Mouse (Mus musculus) hindbrain, embryonic 15.5 days (tissue): ENCODE measurements at regions not wholly inside any gene's neighbourhood (a gene's known extent, or its start where the extent isn't known, plus 50 kb on each side); places are given as distances from the start of the nearest gene placed in this dataset.

Source experiments
- ATAC-seq: fragments of 200-750 bp; cut with Nextera tagmentation; 2 replicates; pipeline ENCODE4 v1.8.0; 2017; ENCODE audit warnings: low read depth, moderate number of reproducible peaks, moderate TSS enrichment; ENCODE audit not compliant: low FRiP score
- H3K27ac ChIP-seq: fragments of 300-500 bp; sonication (generic); replicated peaks from 2 replicates; pipeline ENCODE4 v1.5.1; 2015; ENCODE audit warnings: mild to moderate bottlenecking, inconsistent platforms
- H3K27me3 ChIP-seq: fragments of 300-500 bp; sonication (generic); 2 replicates; pipeline ENCODE4 v1.6.1; 2015; ENCODE audit warnings: control low read depth, inconsistent platforms
- H3K36me3 ChIP-seq: fragments of 300-500 bp; sonication (generic); 2 replicates; pipeline ENCODE4 v1.6.1; 2015; ENCODE audit warnings: control low read depth, inconsistent platforms
- H3K4me1 ChIP-seq: fragments of 300-500 bp; sonication (generic); replicated peaks from 2 replicates; pipeline ENCODE4 v1.6.1; 2015; ENCODE audit warnings: control low read depth, inconsistent platforms
- H3K4me2 ChIP-seq: fragments of 300-500 bp; sonication (generic); 2 replicates; pipeline ENCODE4 v1.6.1; 2015; ENCODE audit warnings: moderate library complexity, mild to moderate bottlenecking, inconsistent platforms
- H3K4me3 ChIP-seq: fragments of 300-500 bp; sonication (generic); 2 replicates; pipeline ENCODE4 v1.5.1; 2015; ENCODE audit warnings: mild to moderate bottlenecking, inconsistent platforms
- H3K9ac ChIP-seq: fragments of 300-500 bp; sonication (generic); 2 replicates; pipeline ENCODE4 v1.6.1; 2015; ENCODE audit warnings: inconsistent platforms
- H3K9me3 ChIP-seq: fragments of 300-500 bp; sonication (generic); 2 replicates; pipeline ENCODE4 v1.6.1; 2016; ENCODE audit warnings: control low read depth, inconsistent platforms
- WGBS: fragments of 180-500 bp; shearing (Covaris S2); methylation state at CpG from one replicate; pipeline ENCODE4 v1.1.7; 2015; 5-methylcytosine and 5-hydroxymethylcytosine counted together

- Histone ChIP-seq H3K4me3 (no peak overlapping the region), H3K27me3 (no peaks in the 10 kb centered on the region), H3K27ac (no peak overlapping the region), H3K9me3 (no peaks in the 10 kb centered on the region), H3K4me2 (no peak overlapping the region), H3K9ac (no peak overlapping the region), H3K36me3 (no peaks in the 10 kb centered on the region), H3K4me1 (no peaks in the 10 kb centered on the region)
- no peak for ATAC-seq
- 85% methylated on average over 7 of the region's 7 CpGs for WGBS
Measured at GRCm38 (mm10) chr3:148696555-148696954, 293.8 kb downstream of the Adgrl2 start.

- Histone ChIP-seq H3K36me3 (no peaks in the 10 kb centered on the region), H3K27ac (no peak overlapping the region), H3K27me3 (no peaks in the 10 kb centered on the region), H3K4me1 (no peaks in the 10 kb centered on the region), H3K9me3 (no peaks in the 10 kb centered on the region), H3K9ac (no peak overlapping the region), H3K4me3 (no peak overlapping the region), H3K4me2 (no peak overlapping the region)
- 88% methylated on average over 6 of the region's 6 CpGs for WGBS
- no peak for ATAC-seq
Measured at GRCm38 (mm10) chr3:148695453-148695852, 294.9 kb downstream of the Adgrl2 start.

- Histone ChIP-seq H3K36me3 (no peaks in the 10 kb centered on the region), H3K4me3 (no peak overlapping the region), H3K4me2 (no peak overlapping the region), H3K27ac (no peak overlapping the region), H3K4me1 (0 out of 2 replicates have a peak, but pooled peaks cover 6% of the 10 kb centered on the region), H3K27me3 (no peaks in the 10 kb centered on the region), H3K9me3 (no peaks in the 10 kb centered on the region), H3K9ac (no peak overlapping the region)
- no peak for ATAC-seq
Measured at GRCm38 (mm10) chr3:148683181-148683580, 307.2 kb downstream of the Adgrl2 start.

GRCm38 (mm10) chr3:148682445-148682994 is 307.8 kb downstream of the Adgrl2 start:
- Histone ChIP-seq H3K9ac (no peak overlapping the region), H3K27ac (no peak overlapping the region), H3K4me2 (no peak overlapping the region), H3K27me3 (no peaks in the 10 kb centered on the region), H3K4me3 (no peak overlapping the region), H3K9me3 (no peaks in the 10 kb centered on the region), H3K4me1 (0 out of 2 replicates have a peak, but pooled peaks cover 6% of the 10 kb centered on the region), H3K36me3 (no peaks in the 10 kb centered on the region)
- 71% methylated on average over 6 of the region's 6 CpGs for WGBS
- ATAC-seq: no peak

- Histone ChIP-seq H3K4me3 (no peak overlapping the region), H3K4me2 (no peak overlapping the region), H3K27ac (no peak overlapping the region), H3K27me3 (no peaks in the 10 kb centered on the region), H3K9me3 (no peaks in the 10 kb centered on the region), H3K9ac (no peak overlapping the region), H3K4me1 (0 out of 2 replicates have a peak, but pooled peaks cover 6% of the 10 kb centered on the region), H3K36me3 (no peaks in the 10 kb centered on the region)
- WGBS: 71% methylated on average over 2 of the region's 2 CpGs
- ATAC-seq: no peak
Measured at GRCm38 (mm10) chr3:148681186-148681585, 309.2 kb downstream of the Adgrl2 start.

- no peak overlapping the region for H3K27ac ChIP-seq
- H3K4me3 ChIP-seq: no peak overlapping the region
- H3K27me3 ChIP-seq: no peaks in the 10 kb centered on the region
- H3K9ac ChIP-seq: no peak overlapping the region
- 79% methylated on average over 8 of the region's 8 CpGs for WGBS
- H3K4me2 ChIP-seq: no peak overlapping the region
- 0 out of 2 replicates have a peak, but pooled peaks cover 6% of the 10 kb centered on the region for H3K4me1 ChIP-seq
- no peaks in the 10 kb centered on the region for H3K9me3 ChIP-seq
- ATAC-seq: no peak
- no peaks in the 10 kb centered on the region for H3K36me3 ChIP-seq
Measured at GRCm38 (mm10) chr3:148680737-148681136, 309.6 kb downstream of the Adgrl2 start.

- Histone ChIP-seq H3K4me2 (no peak overlapping the region), H3K36me3 (no peaks in the 10 kb centered on the region), H3K27ac (no peak overlapping the region), H3K4me1 (0 out of 2 replicates have a peak, but pooled peaks cover 6% of the 10 kb centered on the region), H3K4me3 (no peak overlapping the region), H3K9ac (no peak overlapping the region), H3K27me3 (no peaks in the 10 kb centered on the region), H3K9me3 (no peaks in the 10 kb centered on the region)
- 89% methylated on average over 4 of the region's 4 CpGs for WGBS
- no peak for ATAC-seq
Measured at GRCm38 (mm10) chr3:148680086-148680485, 310.3 kb downstream of the Adgrl2 start.

GRCm38 (mm10) chr3:148679121-148679520 is 311.2 kb downstream of the Adgrl2 start:
- Histone ChIP-seq H3K9me3 (no peaks in the 10 kb centered on the region), H3K36me3 (no peaks in the 10 kb centered on the region), H3K4me3 (no peak overlapping the region), H3K9ac (no peak overlapping the region), H3K4me2 (no peak overlapping the region), H3K27me3 (no peaks in the 10 kb centered on the region), H3K27ac (no peak overlapping the region), H3K4me1 (0 out of 2 replicates have a peak, but pooled peaks cover 5% of the 10 kb centered on the region)
- WGBS: 35% methylated on average over 2 of the region's 2 CpGs
- ATAC-seq: no peak

- H3K27ac ChIP-seq: no peak overlapping the region
- H3K4me1 ChIP-seq: no peaks in the 10 kb centered on the region
- no peaks in the 10 kb centered on the region for H3K27me3 ChIP-seq
- 77% methylated on average over 2 of the region's 2 CpGs for WGBS
- no peaks in the 10 kb centered on the region for H3K36me3 ChIP-seq
- no peak for ATAC-seq
- H3K9ac ChIP-seq: no peak overlapping the region
- no peak overlapping the region for H3K4me2 ChIP-seq
- no peak overlapping the region for H3K4me3 ChIP-seq
- H3K9me3 ChIP-seq: no peaks in the 10 kb centered on the region
Measured at GRCm38 (mm10) chr3:148676025-148676424, 314.3 kb downstream of the Adgrl2 start.

GRCm38 (mm10) chr3:148662888-148663477 is 327.4 kb downstream of the Adgrl2 start:
- Histone ChIP-seq H3K4me3 (no peak overlapping the region), H3K4me2 (no peak overlapping the region), H3K27me3 (no peaks in the 10 kb centered on the region), H3K9ac (no peak overlapping the region), H3K9me3 (peaks cover 4% of the 10 kb centered on the region; the same call in 1 of the 2 replicates), H3K4me1 (no peaks in the 10 kb centered on the region), H3K27ac (no peak overlapping the region), H3K36me3 (no peaks in the 10 kb centered on the region)
- no peak for ATAC-seq
- WGBS: 10% methylated on average over 6 of the region's 6 CpGs

GRCm38 (mm10) chr3:148659024-148659423 is 331.3 kb downstream of the Adgrl2 start:
- no peaks in the 10 kb centered on the region for H3K36me3 ChIP-seq
- H3K4me1 ChIP-seq: no peaks in the 10 kb centered on the region
- no peak overlapping the region for H3K9ac ChIP-seq
- no peak overlapping the region for H3K27ac ChIP-seq
- H3K4me3 ChIP-seq: no peak overlapping the region
- ATAC-seq: no peak
- no peaks in the 10 kb centered on the region for H3K9me3 ChIP-seq
- no peaks in the 10 kb centered on the region for H3K27me3 ChIP-seq
- WGBS: 96% methylated on average over 5 of the region's 5 CpGs
- no peak overlapping the region for H3K4me2 ChIP-seq

GRCm38 (mm10) chr3:148658368-148658767 is 332.0 kb downstream of the Adgrl2 start:
- Histone ChIP-seq H3K36me3 (no peaks in the 10 kb centered on the region), H3K4me2 (no peak overlapping the region), H3K27ac (no peak overlapping the region), H3K9me3 (no peaks in the 10 kb centered on the region), H3K9ac (no peak overlapping the region), H3K4me3 (no peak overlapping the region), H3K27me3 (no peaks in the 10 kb centered on the region), H3K4me1 (no peaks in the 10 kb centered on the region)
- 86% methylated on average over 8 of the region's 8 CpGs for WGBS
- ATAC-seq: no peak

GRCm38 (mm10) chr3:148656187-148656586 is 334.2 kb downstream of the Adgrl2 start:
- Histone ChIP-seq H3K4me2 (no peak overlapping the region), H3K36me3 (no peaks in the 10 kb centered on the region), H3K27me3 (no peaks in the 10 kb centered on the region), H3K4me1 (no peaks in the 10 kb centered on the region), H3K9ac (no peak overlapping the region), H3K27ac (no peak overlapping the region), H3K4me3 (no peak overlapping the region), H3K9me3 (no peaks in the 10 kb centered on the region)
- WGBS: 86% methylated on average over 7 of the region's 7 CpGs
- no peak for ATAC-seq
